Mouse (Mus musculus): ENCODE measurements at regions not wholly inside any gene's neighbourhood (a gene's known extent, or its start where the extent isn't known, plus 50 kb on each side); places are given as distances from the start of the nearest gene placed in this dataset.

GRCm38 (mm10) chr1:193545406-193546043, 175.4 kb upstream of the Camk1g start:
- TF ChIP-seq TCF3 (IDR thresholded peaks at IDR 0.05; ENCODE audit: insufficient read length, low read depth), result no peak
- no peak for TF ChIP-seq MAX (IDR thresholded peaks at IDR 0.05; ENCODE audit: low read depth)
- no peak for TF ChIP-seq MYOG (IDR thresholded peaks at IDR 0.05; ENCODE audit: control insufficient read depth in 1 of 3, insufficient read depth in 1 of 3, insufficient read length in 2 of 3, low read depth in 2 of 3)
- TF ChIP-seq TCF12 (IDR thresholded peaks at IDR 0.05; ENCODE audit: insufficient read depth, poor library complexity, severe bottlenecking), result no peak
- no peak for TF ChIP-seq SRF (IDR thresholded peaks at IDR 0.05; ENCODE audit: control insufficient read depth, insufficient read length, low read depth)

Measured in myocyte (in vitro differentiated cells).